8 mouse cellular contexts compared by ENCODE assay signal in the genomic region with DNA sequence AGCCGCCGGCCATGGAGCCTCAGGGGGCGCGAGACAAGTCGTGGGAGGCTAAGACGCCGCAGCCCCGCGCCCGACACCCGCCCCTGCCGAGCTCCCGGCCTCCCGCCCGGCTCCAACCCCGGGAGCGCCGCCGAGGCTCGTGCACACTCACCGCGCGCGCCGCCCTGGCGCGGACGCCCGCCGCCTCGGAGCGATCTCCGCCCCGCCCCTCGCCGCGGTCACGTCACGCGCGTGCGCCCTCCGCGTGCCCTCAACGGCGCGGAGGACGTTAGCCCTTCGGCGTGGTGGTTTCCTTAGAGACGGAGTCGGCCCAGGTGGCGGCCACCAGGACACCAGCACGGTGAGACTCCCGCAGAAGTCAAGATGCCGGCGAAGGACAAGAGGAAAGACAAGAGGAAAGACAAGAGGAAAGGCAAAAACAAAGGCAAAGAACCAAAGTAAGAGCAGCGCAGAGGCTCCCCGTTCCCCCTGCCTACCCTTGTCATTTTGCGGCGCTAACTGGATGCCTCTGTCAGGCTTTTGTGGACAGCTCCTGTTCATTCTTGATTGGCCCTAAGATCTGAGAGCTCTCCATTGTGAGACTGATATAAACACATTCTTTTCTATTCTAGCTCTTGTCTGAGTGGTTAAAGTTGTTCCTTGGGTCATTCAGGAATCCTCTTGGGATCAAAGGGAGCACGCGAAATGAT. TPM values are rescaled to one million over a fixed set of nuclear protein-coding genes. Genes with fewer than 3 reads are reported as not detected.
DNase-seq lines count a peak whose midpoint lies in the region; ATAC-seq and TF ChIP-seq lines count a peak whose summit lies in the region.

A gene (minus strand): TSS at position 211 of the 689 bp plus-strand sequence.
A gene (plus strand): TSS at position 253 of the 689 bp plus-strand sequence.

- no peaks in the 10 kb centered on the region for H3K36me3 ChIP-seq in E14TG2a.4 (ENCODE audit: insufficient read depth, low read length)
- no peaks in the 10 kb centered on the region for H3K36me3 ChIP-seq in forebrain, embryonic 13.5 days (ENCODE audit: poor library complexity, severe bottlenecking)
- no peaks in the 10 kb centered on the region for H3K36me3 ChIP-seq in neural tube, embryonic 15.5 days

- H3K27ac ChIP-seq in forebrain, embryonic 13.5 days, result peak within 1 kb of the TSS; percentile 76
- H3K27ac ChIP-seq in neural tube, embryonic 15.5 days (replicated peaks), result peak within 1 kb of the TSS; percentile 93

- peak; percentile 92 for ATAC-seq in forebrain, embryonic 13.5 days
- ATAC-seq in neural tube, embryonic 15.5 days (ENCODE audit: low FRiP score), result peak; percentile 94

- no peak for TF ChIP-seq CTCF in E14TG2a.4 (conservative IDR thresholded peaks at IDR 0.05; ENCODE audit: low read length)

- intact Hi-C loops in heart, postnatal 14 days (cut with DNase I), result loop anchor here (5.0 kb wide), 1 partner anchor 47 kb away; a partner anchor contains a TSS

- H3K4me3 ChIP-seq in E14TG2a.4 (replicated peaks; ENCODE audit: low read length), result peak within 1 kb of the TSS; percentile 96
- H3K4me3 ChIP-seq in forebrain, embryonic 13.5 days, result peak within 1 kb of the TSS; percentile 73
- peak within 1 kb of the TSS; percentile 82 for H3K4me3 ChIP-seq in neural tube, embryonic 15.5 days (replicated peaks)

- H3K9ac ChIP-seq in forebrain, embryonic 13.5 days, result peak within 1 kb of the TSS; percentile 80
- peak within 1 kb of the TSS; percentile 89 for H3K9ac ChIP-seq in neural tube, embryonic 15.5 days (replicated peaks)

- peak within 1 kb of the TSS; percentile 90 for H3K4me2 ChIP-seq in forebrain, embryonic 13.5 days
- H3K4me2 ChIP-seq in neural tube, embryonic 15.5 days, result peak within 1 kb of the TSS; percentile 86

- DNase-seq in c-Kit-positive CD71-positive TER-119-positive erythroid progenitor cells, embryonic 14.5 days (ENCODE audit: low spot score), result peak; percentile 75
- peak; percentile 95 to 96 for DNase-seq in heart, postnatal 14 days
- peak; percentile 90 for DNase-seq in layer of hippocampus, adult 11-12 months (ENCODE audit: low spot score)
- peak; percentile 87 to 92 for DNase-seq in lung, adult 18-20 months
- DNase-seq in testis, postnatal 14 days (ENCODE audit: low spot score), result peak; percentile 90

- peaks cover 19% of the 10 kb centered on the region for H3K4me1 ChIP-seq in E14TG2a.4 (replicated peaks; ENCODE audit: low read depth, low read length)
- peaks cover 10% of the 10 kb centered on the region for H3K4me1 ChIP-seq in forebrain, embryonic 13.5 days
- H3K4me1 ChIP-seq in neural tube, embryonic 15.5 days, result peaks cover 12% of the 10 kb centered on the region

- 1% methylated on average over 63 of the region's 63 CpGs for WGBS in forebrain, embryonic 13.5 days
- under 1% methylated on average over 61 of the region's 63 CpGs for WGBS in neural tube, embryonic 15.5 days

- H3K27me3 ChIP-seq in E14TG2a.4 (ENCODE audit: insufficient read depth, low read length), result peaks cover 15% of the 10 kb centered on the region
- peaks cover 7% of the 10 kb centered on the region; the same call in 1 of the 2 replicates for H3K27me3 ChIP-seq in forebrain, embryonic 13.5 days
- no peaks in the 10 kb centered on the region for H3K27me3 ChIP-seq in neural tube, embryonic 15.5 days (replicated peaks)

- H3K9me3 ChIP-seq in E14TG2a.4 (ENCODE audit: low read length), result no peaks in the 10 kb centered on the region
- no peaks in the 10 kb centered on the region for H3K9me3 ChIP-seq in forebrain, embryonic 13.5 days (replicated peaks)
- H3K9me3 ChIP-seq in neural tube, embryonic 15.5 days (replicated peaks), result no peaks in the 10 kb centered on the region

RNA-seq across cellular contexts. Expression of the first gene that starts in this region (rescaled TPM):
- 8.8 and 9.9 TPM in 2 replicates for polyA plus RNA-seq in forebrain, embryonic 13.5 days (2015; fragmentation: Nextera tagmentation; extraction: Ambion mirVana)
- 10 to 100 TPM; 52.4 to 56.6 TPM for total RNA-seq in heart, postnatal 14 days (2021)
- 11.6 and 17.0 TPM in 2 replicates for polyA plus RNA-seq in neural tube, embryonic 15.5 days (2015; fragmentation: Nextera tagmentation; extraction: Ambion mirVana)

RNA-seq across cellular contexts. Expression of the second gene that starts in this region (rescaled TPM):
- polyA plus RNA-seq in forebrain, embryonic 13.5 days (2015; fragmentation: Nextera tagmentation; extraction: Ambion mirVana), result 2.4 and 2.6 TPM in 2 replicates
- 1 to 10 TPM; 1.7 to 1.9 TPM for total RNA-seq in heart, postnatal 14 days (2021)
- polyA plus RNA-seq in neural tube, embryonic 15.5 days (2015; fragmentation: Nextera tagmentation; extraction: Ambion mirVana), result 3.6 and 5.0 TPM in 2 replicates

Comparison
In these comparisons a context has a peak if more than half of its experiments do, and no peak if none do; other contexts are left out.
1. Peak in every context shown above with its lines: DNase-seq, ATAC-seq, H3K4me3 ChIP-seq and H3K27ac ChIP-seq.